Mouse (Mus musculus): Measurements from ENCODE around the gene Sec24d.

The Sec24d gene

GRCm38 (mm10) chr3:123321612-123322011, 54.4 kb downstream of the Sec24d start:
- ChIA-PET CTCF (interaction anchor here (1.0 to 1.6 kb wide), 12 partner anchors 50 to 953 kb away, joined by 3 to 12 read pairs (median 6); partner anchors contain the start of gene Synpo2 (in 1 of the 4)), POLR2A (interaction anchor here in 3 of 4 experiments (0.6 to 1.5 kb wide), 5 partner anchors 15 to 397 kb away, joined by 3 to 4 read pairs (median 3); no protein-coding TSS in a partner anchor)

DNA sequence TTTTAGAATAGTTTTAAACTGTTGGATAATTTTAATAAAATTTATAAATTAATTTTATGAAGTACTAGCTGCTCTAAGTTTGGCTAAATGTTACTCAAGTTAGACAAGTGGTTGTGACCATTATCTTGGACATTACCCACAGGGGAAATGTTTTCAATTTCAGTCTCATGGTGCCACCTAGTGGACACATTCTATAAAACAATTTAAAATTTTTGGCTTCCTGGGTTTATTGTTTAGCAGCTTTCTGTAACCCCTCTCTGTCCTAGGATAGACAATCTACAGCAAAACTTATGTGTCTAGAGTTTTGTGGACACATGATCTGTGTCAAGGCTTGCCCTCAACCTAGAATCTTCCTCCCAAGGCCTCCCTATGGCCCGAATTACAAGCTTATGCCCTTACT, 54.9 kb downstream of the Sec24d start:
- POLR2A ChIA-PET, result interaction anchor here in 3 of 4 experiments (0.8 to 1.5 kb wide), 4 partner anchors 8 to 187 kb away, joined by 3 to 4 read pairs (median 3); no protein-coding TSS in a partner anchor
- CTCF ChIA-PET, result interaction anchor here (0.5 to 1.5 kb wide), 18 partner anchors 9 to 953 kb away, joined by 3 to 24 read pairs (median 5); partner anchors contain the start of gene Synpo2 (in 1 of the 4)

DNA sequence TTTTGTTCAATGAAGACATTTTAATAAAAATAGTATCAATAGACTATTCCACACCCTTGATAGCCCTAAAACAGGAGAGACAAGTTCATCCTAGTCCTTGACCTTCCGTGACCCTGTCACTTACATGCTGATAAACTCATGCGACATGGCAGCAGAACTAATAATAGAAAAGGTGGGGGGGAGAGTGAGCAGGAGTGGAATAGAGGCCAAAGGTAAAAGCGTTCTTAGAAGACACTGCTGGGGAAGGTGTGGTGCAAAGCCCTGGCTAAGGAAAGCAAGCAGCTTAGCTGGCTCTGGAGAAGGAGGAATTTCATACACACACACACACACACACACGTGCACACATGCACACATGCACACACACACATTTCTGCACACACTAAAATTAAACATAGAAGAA, 57.1 kb downstream of the Sec24d start:
- CTCF ChIA-PET, result interaction anchor here in 2 of 4 experiments (1.0 to 1.1 kb wide), 2 partner anchors 165 kb away, joined by 4 read pairs; no protein-coding TSS in a partner anchor
- POLR2A ChIA-PET, result no interaction called here

DNA sequence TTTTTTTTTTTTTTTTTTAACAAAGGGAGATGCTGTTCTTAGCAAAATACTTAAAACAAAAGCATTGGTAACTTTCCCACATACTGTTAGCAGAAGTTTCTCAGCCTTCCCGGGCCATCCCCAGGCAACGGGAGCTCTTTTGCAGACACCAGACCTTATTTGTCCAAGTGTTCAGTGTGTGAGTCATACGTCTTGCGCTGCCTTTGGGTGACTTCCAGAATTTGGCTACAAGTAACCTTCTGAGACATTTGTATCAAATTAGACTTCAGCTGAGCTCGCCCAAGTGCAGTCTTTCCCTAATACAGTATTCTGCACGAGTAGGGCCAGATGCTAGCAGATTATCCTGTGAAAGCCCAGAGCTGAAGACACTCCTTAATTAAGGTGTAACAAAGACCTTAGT, 62.0 kb downstream of the Sec24d start:
- CTCF ChIA-PET, result interaction anchor here in 2 of 4 experiments (0.7 to 1.3 kb wide), 2 partner anchors 15 to 155 kb away, joined by 3 to 4 read pairs; no protein-coding TSS in a partner anchor
- POLR2A ChIA-PET, result interaction anchor here in 2 of 4 experiments (0.7 to 0.9 kb wide), 2 partner anchors 128 to 179 kb away, joined by 4 to 5 read pairs; no protein-coding TSS in a partner anchor

DNA sequence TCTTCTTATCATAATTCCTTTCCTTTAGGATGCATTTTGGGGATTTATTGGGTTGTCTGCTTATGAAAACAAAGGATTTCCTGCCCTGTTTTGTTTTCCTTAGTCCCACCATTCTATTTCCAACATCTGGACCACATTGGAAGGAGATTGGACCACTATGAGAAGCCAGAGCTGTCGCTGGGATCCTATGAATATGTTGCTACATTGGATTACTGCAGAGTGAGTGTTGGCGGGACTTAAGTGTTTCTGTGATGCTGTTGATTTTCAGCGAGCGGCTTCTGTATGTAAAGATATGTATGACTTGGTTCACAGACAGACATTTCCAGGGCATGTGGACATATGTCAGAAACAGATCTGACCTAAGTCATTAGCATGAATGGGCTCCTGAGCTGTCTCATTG, 63.0 kb downstream of the Sec24d start:
- ChIA-PET POLR2A (interaction anchor here in 1 of 4 experiments (1.3 kb wide), 1 partner anchor 34 kb away, joined by 4 read pairs; no protein-coding TSS in a partner anchor), CTCF (interaction anchor here in 1 of 4 experiments (0.6 kb wide), 1 partner anchor 50 kb away, joined by 13 read pairs; no protein-coding TSS in a partner anchor)

DNA sequence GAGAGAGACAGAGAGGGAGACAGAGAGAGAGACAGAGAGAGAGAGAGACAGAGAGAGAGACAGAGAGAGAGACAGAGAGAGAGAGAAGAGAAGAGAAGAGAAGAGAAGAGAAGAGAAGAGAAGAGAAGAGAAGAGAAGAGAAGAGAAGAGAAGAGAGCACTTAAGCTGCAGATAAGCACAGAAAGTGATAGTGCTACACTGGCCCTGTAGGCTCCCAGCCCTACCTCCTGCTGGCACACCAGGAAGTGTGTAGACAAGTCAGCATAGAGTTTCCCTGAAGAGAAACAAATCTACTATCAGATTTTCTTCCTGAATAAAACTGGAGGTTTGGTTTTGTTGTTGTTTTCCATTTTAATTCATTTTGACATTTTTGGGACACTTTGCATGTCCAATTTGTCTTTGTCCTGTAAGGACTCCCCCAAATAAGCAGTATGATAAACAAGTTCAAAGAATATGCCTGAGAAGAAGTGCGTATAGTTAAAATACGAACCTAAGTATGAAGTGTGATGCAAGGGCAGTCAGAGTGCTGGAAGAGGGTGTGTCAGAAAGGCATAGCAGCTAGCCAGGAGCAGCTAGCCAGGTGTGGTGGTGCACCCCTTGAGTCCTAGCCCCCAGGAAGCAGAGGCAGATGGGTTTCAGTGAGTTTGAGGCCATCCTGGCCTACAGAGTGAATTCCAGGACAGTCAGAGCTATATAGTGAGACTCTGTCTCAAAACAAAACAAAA, 65.2 kb downstream of the Sec24d start:
- CTCF ChIA-PET, result interaction anchor here in 1 of 4 experiments (0.6 to 0.9 kb wide), 2 partner anchors 173 to 179 kb away, joined by 3 read pairs; no protein-coding TSS in a partner anchor

DNA sequence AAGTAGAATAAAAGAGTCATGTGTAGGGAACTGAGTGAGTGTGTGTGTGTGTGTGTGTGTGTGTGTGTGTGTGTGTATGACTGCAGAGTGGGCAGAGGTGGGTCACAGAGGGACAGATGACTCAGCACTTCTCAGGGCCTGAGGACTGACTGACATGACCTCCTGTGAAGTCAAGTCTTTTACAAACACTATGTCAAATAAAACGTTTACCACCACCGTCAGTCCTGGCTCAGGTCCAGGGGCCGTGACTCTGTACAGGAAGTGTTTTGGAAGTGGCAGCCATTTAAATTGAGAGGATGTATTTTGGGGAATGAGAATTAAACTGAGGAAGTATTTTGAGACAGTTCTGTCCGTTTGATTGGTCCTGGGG, 65.8 kb downstream of the Sec24d start:
- POLR2A ChIA-PET, result interaction anchor here in 1 of 4 experiments (0.6 to 1.0 kb wide), 2 partner anchors 174 to 1069 kb away, joined by 3 read pairs; no protein-coding TSS in a partner anchor
- CTCF ChIA-PET, result interaction anchor here in 1 of 4 experiments (0.6 to 0.9 kb wide), 2 partner anchors 174 to 179 kb away, joined by 3 read pairs; no protein-coding TSS in a partner anchor

More for the DNA sequence above, 65.2 kb downstream of the Sec24d start:
- POLR2A ChIA-PET, result interaction anchor here in 1 of 4 experiments (1.0 kb wide), 1 partner anchor 174 kb away, joined by 3 read pairs; no protein-coding TSS in a partner anchor

- ChIA-PET CTCF (interaction anchor here in 2 of 4 experiments (1.1 to 1.3 kb wide), 2 partner anchors 37 to 1215 kb away, joined by 3 read pairs; no protein-coding TSS in a partner anchor), POLR2A (no interaction called here)
These were observed 67.7 kb downstream of the Sec24d start for GRCm38 (mm10) chr3:123334947-123335346.

- ChIA-PET POLR2A (interaction anchor here in 1 of 4 experiments (1.4 kb wide), 1 partner anchor 173 kb away, joined by 4 read pairs; no protein-coding TSS in a partner anchor), CTCF (interaction anchor here in 2 of 4 experiments (1.1 to 1.3 kb wide), 2 partner anchors 36 to 1215 kb away, joined by 3 read pairs; no protein-coding TSS in a partner anchor)
These were observed 68.2 kb downstream of the Sec24d start for GRCm38 (mm10) chr3:123335480-123335879.

DNA sequence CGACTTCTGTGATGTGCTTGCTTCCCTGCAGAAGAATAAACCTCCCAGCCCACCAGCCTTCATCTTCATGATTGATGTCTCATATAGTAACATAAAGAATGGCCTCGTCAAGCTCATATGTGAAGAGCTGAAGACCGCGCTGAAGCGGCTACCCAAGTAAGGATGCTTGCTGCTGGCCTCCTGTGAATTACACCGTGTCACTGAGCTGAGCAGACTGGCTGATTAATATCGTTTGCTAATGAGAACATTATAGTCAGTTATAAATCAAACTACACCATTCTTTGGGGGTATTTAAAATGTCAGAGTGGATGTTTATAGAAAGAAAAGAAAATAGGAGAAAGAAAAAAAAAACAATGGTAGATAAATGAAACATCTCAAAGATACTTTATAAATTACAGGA, 69.2 kb downstream of the Sec24d start:
- ChIA-PET CTCF (interaction anchor here in 1 of 4 experiments (0.7 kb wide), 1 partner anchor 177 kb away, joined by 3 read pairs; no protein-coding TSS in a partner anchor), POLR2A (interaction anchor here in 2 of 4 experiments (0.6 to 1.4 kb wide), 2 partner anchors 172 to 716 kb away, joined by 3 to 4 read pairs; no protein-coding TSS in a partner anchor)

DNA sequence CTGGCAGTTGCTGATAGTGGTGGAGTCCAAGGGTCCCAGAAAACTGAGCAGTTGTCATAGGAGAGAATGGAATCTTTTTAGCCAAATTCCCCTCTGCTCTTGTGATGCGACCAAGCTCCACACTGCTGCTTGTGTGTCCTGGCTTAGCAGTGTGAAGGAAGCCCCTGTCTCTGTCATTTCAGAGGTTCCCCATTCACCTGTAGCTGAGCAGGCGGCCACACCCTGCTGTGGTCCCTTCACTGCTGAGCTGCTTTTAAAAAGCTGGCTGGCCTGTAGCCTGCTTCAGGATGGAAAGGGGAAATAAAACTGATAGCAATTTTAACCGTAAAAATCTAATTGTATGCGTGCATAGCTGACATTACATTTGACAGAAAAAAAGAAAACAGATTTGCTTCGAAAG, 69.7 kb downstream of the Sec24d start:
- ChIA-PET POLR2A (no interaction called here), CTCF (interaction anchor here in 2 of 4 experiments (0.6 to 0.9 kb wide), 2 partner anchors 150 to 178 kb away, joined by 3 read pairs; no protein-coding TSS in a partner anchor)

GRCm38 (mm10) chr3:123337853-123338252, 70.6 kb downstream of the Sec24d start:
- POLR2A ChIA-PET, result interaction anchor here in 1 of 4 experiments (0.9 to 1.2 kb wide), 2 partner anchors 10 to 21 kb away, joined by 3 read pairs; no protein-coding TSS in a partner anchor
- CTCF ChIA-PET, result interaction anchor here in 2 of 4 experiments (0.7 to 0.9 kb wide), 2 partner anchors 9 to 179 kb away, joined by 3 read pairs; no protein-coding TSS in a partner anchor

- ChIA-PET CTCF (interaction anchor here in 1 of 4 experiments (0.7 kb wide), 1 partner anchor 8 kb away, joined by 3 read pairs; no protein-coding TSS in a partner anchor), POLR2A (interaction anchor here in 1 of 4 experiments (0.9 to 1.2 kb wide), 2 partner anchors 11 to 20 kb away, joined by 3 read pairs; no protein-coding TSS in a partner anchor)
These were observed 71.5 kb downstream of the Sec24d start for GRCm38 (mm10) chr3:123338666-123339195.

DNA sequence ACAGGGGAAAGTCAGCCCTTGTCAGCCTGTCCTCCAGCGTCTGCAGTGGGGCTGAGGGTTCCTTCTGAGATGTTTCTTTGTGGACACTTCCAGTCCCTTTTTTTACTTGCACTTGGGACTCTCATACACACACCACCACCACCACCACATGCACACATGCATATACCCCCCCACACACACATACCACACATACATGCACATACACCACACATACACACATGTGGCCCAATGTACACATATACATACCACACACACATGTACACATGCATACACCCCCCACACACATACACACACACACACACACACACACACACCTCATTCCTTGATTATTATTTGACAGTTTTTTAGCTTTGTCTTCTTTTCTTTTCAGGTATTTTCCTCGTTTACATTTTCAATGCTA, 73.8 kb downstream of the Sec24d start:
- ChIA-PET CTCF (no interaction called here), POLR2A (interaction anchor here in 2 of 4 experiments (0.6 to 1.0 kb wide), 2 partner anchors 85 to 168 kb away, joined by 4 read pairs; no protein-coding TSS in a partner anchor)

DNA sequence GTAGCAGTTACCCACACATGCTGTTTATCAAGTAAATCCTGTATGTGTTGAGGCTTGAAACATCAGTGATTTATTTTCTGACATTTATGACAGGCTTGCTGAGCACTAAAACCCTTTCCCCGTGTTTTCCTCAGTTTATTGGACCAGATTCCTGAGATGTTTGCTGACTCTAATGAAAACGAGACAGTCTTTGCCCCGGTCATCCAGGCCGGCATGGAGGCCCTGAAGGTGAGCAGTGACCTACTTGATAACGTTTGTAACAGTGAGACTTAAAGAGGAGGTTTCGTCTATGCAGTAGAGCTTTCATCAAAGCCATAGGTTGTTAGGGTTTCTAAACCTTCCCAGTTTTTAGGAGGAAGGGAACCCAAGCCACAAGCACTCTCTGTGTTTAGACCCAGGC, 76.4 kb downstream of the Sec24d start:
- CTCF ChIA-PET, result no interaction called here
- POLR2A ChIA-PET, result no interaction called here

- POLR2A ChIA-PET, result interaction anchor here in 2 of 4 experiments (0.6 to 0.7 kb wide), 3 partner anchors 37 to 783 kb away, joined by 3 to 4 read pairs (median 3); partner anchors contain the start of gene Mettl14 (in 1 of the 2)
- CTCF ChIA-PET, result no interaction called here
These were observed 81.0 kb downstream of the Sec24d start for GRCm38 (mm10) chr3:123348080-123348802.

GRCm38 (mm10) chr3:123350602-123351001, 83.3 kb downstream of the Sec24d start:
- POLR2A ChIA-PET, result no interaction called here
- CTCF ChIA-PET, result interaction anchor here in 2 of 4 experiments (0.6 to 2.4 kb wide), 3 partner anchors 21 to 667 kb away, joined by 3 to 11 read pairs (median 6); no protein-coding TSS in a partner anchor

DNA sequence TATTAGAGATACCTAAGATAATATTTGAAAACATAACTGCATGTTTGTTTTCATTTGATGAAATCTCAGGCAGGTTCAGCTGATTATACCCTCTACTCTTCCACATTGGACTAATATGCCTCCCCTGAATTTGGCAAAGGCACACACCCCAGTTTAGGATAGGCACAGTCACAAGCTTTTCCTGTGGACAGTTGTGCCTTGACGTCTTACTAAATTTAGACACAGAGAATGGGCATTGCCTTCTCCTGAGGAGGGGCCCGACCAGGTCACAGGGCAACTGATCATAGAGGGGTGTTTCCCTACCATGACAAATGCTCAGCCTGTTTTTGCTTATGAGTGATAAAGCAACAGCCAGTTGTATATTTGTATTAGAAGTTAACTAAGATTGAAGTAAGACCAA, 84.3 kb downstream of the Sec24d start:
- ChIA-PET CTCF (interaction anchor here in 3 of 4 experiments (0.9 to 2.4 kb wide), 7 partner anchors 16 to 193 kb away, joined by 3 to 11 read pairs (median 4); no protein-coding TSS in a partner anchor), POLR2A (interaction anchor here in 1 of 4 experiments (0.6 to 0.8 kb wide), 2 partner anchors 157 to 893 kb away, joined by 3 read pairs; no protein-coding TSS in a partner anchor)
